Mouse (Mus musculus): ENCODE measurements around the gene Mta1.

Mta1 gene

GRCm38 (mm10) chr12:113097749-113098281 is at the start of gene Mta1:
Gene Mta1, plus strand, starts transcription at chr12:113098278.
- DNase-seq: no peak

- DNase-seq: no peak
Observed at GRCm38 (mm10) chr12:113049836-113050235, 48.2 kb upstream of the Mta1 start.

GRCm38 (mm10) chr12:113050671-113051070 is 47.4 kb upstream of the Mta1 start:
- no peak for DNase-seq

GRCm38 (mm10) chr12:113051628-113052403 is 46.3 kb upstream of the Mta1 start:
- no peak for DNase-seq

- DNase-seq: no peak
Observed at GRCm38 (mm10) chr12:113056089-113056488, 42.0 kb upstream of the Mta1 start.

GRCm38 (mm10) chr12:113060178-113060577 is 37.9 kb upstream of the Mta1 start:
- DNase-seq: no peak

GRCm38 (mm10) chr12:113061606-113062005 is 36.5 kb upstream of the Mta1 start:
- no peak for DNase-seq

GRCm38 (mm10) chr12:113062201-113062600 is 35.9 kb upstream of the Mta1 start:
- no peak for DNase-seq

GRCm38 (mm10) chr12:113063700-113064099 is 34.4 kb upstream of the Mta1 start:
- no peak for DNase-seq

GRCm38 (mm10) chr12:113068002-113068401 is 30.1 kb upstream of the Mta1 start:
- DNase-seq: no peak

- DNase-seq: no peak
Observed at GRCm38 (mm10) chr12:113069389-113069788, 28.7 kb upstream of the Mta1 start.

- DNase-seq: no peak
Observed at GRCm38 (mm10) chr12:113071321-113071720, 26.8 kb upstream of the Mta1 start.

- DNase-seq: no peak
Observed at GRCm38 (mm10) chr12:113071827-113072226, 26.3 kb upstream of the Mta1 start.

- peak; percentile 42 for DNase-seq
Observed at GRCm38 (mm10) chr12:113073420-113074328, 24.4 kb upstream of the Mta1 start.

- peak; percentile 89 for DNase-seq
Observed at GRCm38 (mm10) chr12:113074329-113075062, 23.6 kb upstream of the Mta1 start, which contains the start of gene Tex22. Gene Tex22, plus strand, starts transcription at chr12:113074502.

GRCm38 (mm10) chr12:113075063-113075454 is 23.0 kb upstream of the Mta1 start:
- peak; percentile 87 for DNase-seq

GRCm38 (mm10) chr12:113075486-113075885 is 22.6 kb upstream of the Mta1 start:
- DNase-seq: no peak

- DNase-seq: no peak
Observed at GRCm38 (mm10) chr12:113087276-113087675, 10.8 kb upstream of the Mta1 start.

- no peak for DNase-seq
Observed at GRCm38 (mm10) chr12:113088026-113088425, 10.1 kb upstream of the Mta1 start.

GRCm38 (mm10) chr12:113089107-113089506 is 9.0 kb upstream of the Mta1 start:
- DNase-seq: no peak

- no peak for DNase-seq
Observed at GRCm38 (mm10) chr12:113090053-113090452, 8.0 kb upstream of the Mta1 start.

GRCm38 (mm10) chr12:113097040-113097439 is 1.0 kb upstream of the Mta1 start:
- no peak for DNase-seq

Measured in layer of hippocampus, adult 9-11 months (tissue).